Mouse (Mus musculus) stomach, postnatal 0 days (tissue): ENCODE measurements around the gene Tac4. TPM values are rescaled to one million over a fixed set of nuclear protein-coding genes. Genes with fewer than 3 reads are reported as not detected.

Experiments
- ATAC-seq: fragments of 200-750 bp; cut with Nextera tagmentation; 2 replicates; pipeline ENCODE4 v1.8.0; 2017; ENCODE audit not compliant: low FRiP score, low TSS enrichment
- DNase-seq: peaks from one replicate; pipeline ENCODE4 v3.0.0-alpha.2; 2016; ENCODE audit warnings: low spot score
- H3K27ac ChIP-seq: fragments of 300-500 bp; sonication (generic); replicated peaks from 2 replicates; pipeline ENCODE4 v1.5.1; 2014; ENCODE audit warnings: mild to moderate bottlenecking, control low read depth
- H3K27me3 ChIP-seq: fragments of 300-500 bp; sonication (generic); 2 replicates; pipeline ENCODE4 v1.6.1; 2014; ENCODE audit warnings: low read length; ENCODE audit not compliant: control insufficient read depth, insufficient read depth
- H3K36me3 ChIP-seq: fragments of 300-500 bp; sonication (generic); 2 replicates; pipeline ENCODE4 v1.6.1; 2014; ENCODE audit warnings: low read length, mixed read lengths; ENCODE audit not compliant: control insufficient read depth, insufficient read depth
- H3K4me1 ChIP-seq: fragments of 300-500 bp; sonication (generic); replicated peaks from 2 replicates; pipeline ENCODE4 v1.6.1; 2014; ENCODE audit warnings: antibody characterized with exemption; ENCODE audit not compliant: control insufficient read depth, insufficient read depth
- H3K4me2 ChIP-seq: fragments of 300-500 bp; sonication (generic); replicated peaks from 2 replicates; pipeline ENCODE4 v1.6.1; 2014; ENCODE audit warnings: low read depth, mild to moderate bottlenecking, control low read depth, moderate library complexity
- H3K4me3 ChIP-seq: fragments of 300-500 bp; sonication (generic); 2 replicates; pipeline ENCODE4 v1.5.1; 2014; ENCODE audit warnings: low read depth, low read length, control low read depth
- H3K9ac ChIP-seq: fragments of 300-500 bp; sonication (generic); 2 replicates; pipeline ENCODE4 v1.6.1; 2014; ENCODE audit warnings: mild to moderate bottlenecking, low read length, control low read depth, mixed read lengths
- H3K9me3 ChIP-seq: fragments of 300-500 bp; sonication (generic); 2 replicates; pipeline ENCODE4 v1.6.1; 2016; ENCODE audit warnings: low read length; ENCODE audit not compliant: control insufficient read depth
- CTCF ChIP-seq: IDR thresholded peaks from 2 replicates; pipeline ENCODE4 v1.5.1; 2016; ENCODE audit warnings: antibody characterized with exemption, low read depth, mild to moderate bottlenecking, moderate library complexity
- EP300 ChIP-seq: optimal IDR thresholded peaks from 2 replicates; pipeline ENCODE3; 2016; ENCODE audit warnings: antibody characterized with exemption
- WGBS: fragments of 180-500 bp; shearing (Covaris S2); extraction: QIAGEN DNeasy Blood & Tissue Kit; methylation state at CpG from one replicate; pipeline ENCODE4 v1.1.7; 2014; 5-methylcytosine and 5-hydroxymethylcytosine counted together
- polyA plus RNA-seq: library from polyadenylated mRNA; unstranded; fragments of >200 nt; fragmentation: Nextera tagmentation; extraction: Ambion mirVana; gene quantifications from 2 replicates; pipeline ENCODE4 v1.2.1, GENCODE M21; 2015

Tac4 gene
- polyA plus RNA-seq, 1 experiment from 2014 or later, result 0.29 TPM

DNA sequence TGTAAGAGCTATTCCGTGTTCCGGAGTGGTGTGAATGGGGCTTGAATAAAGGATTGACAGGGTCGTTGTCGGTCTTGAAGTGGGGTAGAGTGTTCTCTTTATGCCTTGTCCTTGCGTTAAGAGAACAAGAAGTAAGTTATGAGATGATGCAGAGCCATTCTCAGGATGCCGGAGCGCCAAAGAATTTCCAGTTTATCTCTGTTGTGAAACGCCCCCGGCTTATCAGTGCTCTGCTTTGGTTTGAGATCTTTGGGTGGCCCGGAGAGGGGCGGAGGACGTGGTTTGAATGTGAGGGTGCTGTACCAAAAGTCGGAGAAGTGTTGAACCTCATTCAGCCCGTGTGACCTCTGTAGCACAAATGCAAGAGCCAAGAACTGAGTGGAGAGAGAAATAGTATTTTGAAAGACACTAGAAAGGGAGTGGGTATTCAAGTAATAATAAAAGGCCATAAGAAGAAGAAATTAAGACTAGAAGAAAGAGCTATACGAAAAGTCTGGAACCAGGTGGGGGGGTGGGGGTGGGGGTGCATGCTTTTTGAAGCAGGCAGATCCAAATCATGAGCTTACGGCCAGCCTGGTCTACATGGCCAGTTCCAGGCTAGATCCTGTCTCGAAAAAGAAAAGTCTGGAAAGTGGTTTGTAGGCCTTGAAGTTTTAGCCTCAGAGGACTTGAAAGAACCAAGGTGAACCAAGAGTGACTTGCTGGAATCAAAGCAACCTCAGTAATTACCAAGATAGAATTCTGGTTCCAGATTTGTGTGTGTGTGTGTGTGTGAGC, 49.5 kb downstream of the Tac4 start:
- 6% methylated on average over 17 of the region's 17 CpGs for WGBS
- Histone ChIP-seq H3K4me3 (peak overlapping the region; percentile 98), H3K4me1 (peaks cover 4% of the 10 kb centered on the region; the same call in 1 of the 2 replicates), H3K27me3 (no peaks in the 10 kb centered on the region), H3K9me3 (no peaks in the 10 kb centered on the region), H3K36me3 (0 out of 2 replicates have a peak, but pooled peaks cover under 1% of the 10 kb centered on the region), H3K9ac (peak overlapping the region; percentile 50), H3K27ac (peak overlapping the region; percentile 89), H3K4me2 (peak overlapping the region; percentile 65)
- no peak for ATAC-seq
- TF ChIP-seq CTCF, result no peak
- no peak for TF ChIP-seq EP300
- DNase-seq, result no peak

- H3K27ac ChIP-seq, result 0 out of 2 replicates have a peak overlapping the region, but pooled peaks have one; percentile 89
- H3K4me2 ChIP-seq, result peak overlapping the region; percentile 65; the same call in 1 of the 2 replicates
- peak overlapping the region; percentile 50; the same call in 1 of the 2 replicates for H3K9ac ChIP-seq
- no peak for ATAC-seq
- H3K9me3 ChIP-seq, result no peaks in the 10 kb centered on the region
- no peaks in the 10 kb centered on the region for H3K27me3 ChIP-seq
- peak overlapping the region; percentile 98; the same call in 1 of the 2 replicates for H3K4me3 ChIP-seq
- DNase-seq, result no peak
- TF ChIP-seq CTCF (no peak), EP300 (no peak)
- no peaks in the 10 kb centered on the region for H3K36me3 ChIP-seq
- 34% methylated on average over 5 of the region's 5 CpGs for WGBS
- H3K4me1 ChIP-seq, result peaks cover 4% of the 10 kb centered on the region; the same call in 1 of the 2 replicates
Observed at GRCm38 (mm10) chr11:95311425-95311807, 50.1 kb downstream of the Tac4 start.

GRCm38 (mm10) chr11:95315215-95315955, 54.1 kb downstream of the Tac4 start:
- no peak overlapping the region for H3K4me2 ChIP-seq
- no peak overlapping the region for H3K4me3 ChIP-seq
- H3K9me3 ChIP-seq, result no peaks in the 10 kb centered on the region
- H3K9ac ChIP-seq, result no peak overlapping the region
- DNase-seq (no peak), ATAC-seq (no peak)
- TF ChIP-seq EP300, result no peak
- no peak for TF ChIP-seq CTCF
- WGBS, result 68% methylated on average over 7 of the region's 7 CpGs
- H3K27ac ChIP-seq, result no peak overlapping the region
- H3K4me1 ChIP-seq, result peaks cover 4% of the 10 kb centered on the region; the same call in 1 of the 2 replicates
- H3K36me3 ChIP-seq, result no peaks in the 10 kb centered on the region
- no peaks in the 10 kb centered on the region for H3K27me3 ChIP-seq

GRCm38 (mm10) chr11:95318116-95318515, 56.8 kb downstream of the Tac4 start:
- TF ChIP-seq EP300, result no peak
- no peak for TF ChIP-seq CTCF
- Histone ChIP-seq H3K9ac (no peak overlapping the region), H3K4me3 (no peak overlapping the region), H3K4me1 (no peaks in the 10 kb centered on the region), H3K4me2 (no peak overlapping the region), H3K27me3 (no peaks in the 10 kb centered on the region), H3K36me3 (no peaks in the 10 kb centered on the region), H3K27ac (no peak overlapping the region), H3K9me3 (no peaks in the 10 kb centered on the region)
- WGBS, result 51% methylated on average over 9 of the region's 9 CpGs
- DNase-seq (peak; percentile 41), ATAC-seq (0 out of 2 replicates have a peak, but pooled peaks have one; percentile 38)

Other genes with a start within 250 kb of the Tac4 start
- gene Pdk2, start 220.2 kb upstream of the Tac4 start, polyA plus RNA-seq, result 29.8 and 39.0 TPM in 2 replicates
- 15.6 and 17.0 TPM in 2 replicates for gene Itga3, start 184.7 kb upstream of the Tac4 start, polyA plus RNA-seq
- gene Dlx3, start 141.4 kb upstream of the Tac4 start, polyA plus RNA-seq, result 8.0 and 8.5 TPM in 2 replicates
- gene Dlx4, start 115.3 kb upstream of the Tac4 start, polyA plus RNA-seq, result 1.6 and 1.7 TPM in 2 replicates
- gene Kat7, start 48.7 kb downstream of the Tac4 start, polyA plus RNA-seq, result 25.0 and 27.2 TPM in 2 replicates
- gene Fam117a, start 75.5 kb downstream of the Tac4 start, polyA plus RNA-seq, result 5.7 and 6.7 TPM in 2 replicates
- gene Slc35b1, start 123.2 kb downstream of the Tac4 start, polyA plus RNA-seq, result 106 and 110 TPM in 2 replicates
- gene Spop, start 152.6 kb downstream of the Tac4 start, polyA plus RNA-seq, result 92.4 and 96.0 TPM in 2 replicates